Mouse (Mus musculus) layer of hippocampus, postnatal 36 days (tissue): ENCODE results near the gene Nup160. TPM values are rescaled to one million over a fixed set of nuclear protein-coding genes. Genes with fewer than 3 reads are reported as not detected.

Experiments used
- DNase-seq, 2 experiments: peaks; one replicate each; pipeline ENCODE4 v3.0.0; 2022
- total RNA-seq, 2 experiments: library from RNA; stranded (reverse); gene quantifications; 2 replicates each; pipeline ENCODE4 v1.2.3; 2021

Gene Nup160
- 10 to 100 TPM; 17.7 to 18.1 TPM for total RNA-seq

DNA sequence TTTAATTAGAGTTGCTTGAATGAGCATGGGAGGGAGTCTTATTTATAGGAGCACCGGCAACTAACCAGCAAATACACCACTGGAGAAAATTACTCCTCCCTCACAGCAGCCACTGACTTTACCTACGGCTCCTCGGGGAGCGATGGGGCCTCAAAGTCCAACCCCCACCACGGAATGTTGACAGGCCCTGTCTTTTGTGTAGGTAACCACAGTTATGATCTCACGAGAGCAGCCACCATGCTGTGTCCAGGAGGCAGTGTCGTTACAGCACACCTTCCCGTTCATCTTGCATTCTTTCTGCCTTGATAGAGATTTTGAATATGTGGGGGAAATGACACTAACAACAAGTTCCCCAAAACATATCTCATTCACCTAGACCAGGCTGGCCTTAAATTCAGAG lies at the start of gene Nup160:
TSS of gene Nup160 (plus strand) at position 209 of the 400 bp plus-strand sequence.
- no peak for DNase-seq

DNA sequence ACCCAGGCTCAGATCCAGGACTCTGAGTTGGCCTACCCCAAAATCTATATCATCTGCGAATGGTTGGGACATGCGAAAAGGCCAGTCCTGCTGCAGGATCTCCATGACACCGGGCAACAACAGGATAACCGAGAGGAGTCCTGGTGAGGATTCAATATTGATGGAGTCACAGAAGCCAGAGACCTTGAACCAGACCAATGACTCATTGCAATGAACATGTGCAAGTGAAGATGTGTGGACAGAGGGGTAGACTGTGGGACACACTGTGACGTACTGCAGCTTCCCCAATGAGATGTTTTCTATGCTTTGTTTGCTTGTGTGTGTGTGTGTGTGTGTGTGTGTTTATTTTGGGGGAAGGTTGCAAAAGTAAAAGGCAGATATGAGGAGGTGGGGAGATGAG lies 48.8 kb upstream of the Nup160 start:
- DNase-seq = no peak

DNA sequence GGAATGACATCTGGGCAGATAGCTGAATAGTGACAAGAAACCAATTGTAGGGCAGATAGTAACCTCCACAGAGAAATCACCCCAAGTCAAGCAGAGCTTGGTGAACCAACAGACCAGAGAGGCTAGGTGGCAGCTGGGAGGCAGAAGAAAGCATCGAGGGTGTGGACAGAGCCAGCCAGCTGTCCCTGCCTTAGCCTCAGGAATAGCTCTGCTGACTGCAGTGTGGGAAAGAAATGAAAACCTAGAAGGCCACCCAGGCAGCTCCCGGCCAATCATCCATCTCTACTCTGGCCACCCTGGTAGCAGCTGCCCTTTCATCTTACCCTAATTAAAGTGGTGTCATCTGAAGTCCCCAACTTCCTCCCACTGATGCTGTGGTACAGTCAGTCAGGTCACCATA lies 47.5 kb upstream of the Nup160 start:
- no peak for DNase-seq

DNA sequence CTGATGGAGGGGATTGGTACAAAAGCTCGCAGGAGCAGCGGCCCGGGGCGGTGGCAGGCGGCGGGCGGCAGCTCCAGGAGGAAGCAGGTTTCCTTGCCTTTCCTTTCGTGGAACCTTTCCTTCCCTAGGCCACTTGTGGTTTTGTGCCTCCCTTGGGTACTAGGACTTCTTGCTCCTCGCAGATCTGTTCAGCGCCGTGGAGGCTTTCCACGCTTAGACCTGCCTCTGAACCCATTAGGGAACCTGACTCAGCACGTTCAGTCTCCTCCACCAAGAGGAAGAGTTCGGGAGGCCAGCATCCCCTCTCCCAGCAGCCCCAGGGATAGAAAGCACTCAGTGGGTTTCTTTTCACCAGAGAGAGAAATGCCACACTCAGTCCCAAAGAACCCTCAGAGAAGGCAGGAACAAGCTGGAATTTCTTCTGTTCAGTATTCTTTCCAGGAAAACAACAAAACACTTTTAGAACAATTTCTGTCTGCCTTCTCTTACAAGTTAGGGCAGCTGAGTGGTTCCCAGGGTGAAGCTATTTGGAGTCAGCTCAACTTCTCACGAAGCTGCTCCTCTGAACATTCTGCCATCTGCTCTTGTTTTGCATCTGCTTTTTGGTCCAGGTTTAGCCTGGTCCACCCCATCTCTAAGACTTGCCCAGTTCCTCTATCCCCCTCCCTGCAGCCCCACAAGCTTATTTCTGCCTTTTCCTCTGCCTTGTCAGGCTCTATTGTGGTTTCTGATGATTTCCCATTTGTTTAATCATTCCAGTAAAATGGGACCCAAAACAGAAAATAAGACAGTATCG lies 44.9 kb upstream of the Nup160 start:
- no peak for DNase-seq

DNA sequence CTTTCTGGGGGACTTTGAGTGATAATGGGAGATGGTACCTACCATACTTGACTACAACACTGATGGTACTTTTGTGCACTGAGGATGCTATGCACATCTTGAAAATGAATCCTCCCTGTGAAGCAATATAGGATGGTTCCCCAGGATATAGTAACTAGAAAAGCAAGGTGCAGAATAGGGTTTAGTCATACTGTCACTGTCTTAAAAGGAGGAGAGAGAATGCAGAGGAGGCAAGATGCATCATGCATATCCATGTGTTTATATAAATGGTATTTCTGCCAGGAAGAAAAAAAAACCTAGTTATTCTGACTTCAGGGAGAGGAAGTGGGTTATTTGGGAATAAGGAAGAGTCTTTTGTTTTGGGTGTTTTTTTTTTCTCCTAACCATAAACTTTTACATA lies 42.3 kb upstream of the Nup160 start:
- no peak for DNase-seq

DNA sequence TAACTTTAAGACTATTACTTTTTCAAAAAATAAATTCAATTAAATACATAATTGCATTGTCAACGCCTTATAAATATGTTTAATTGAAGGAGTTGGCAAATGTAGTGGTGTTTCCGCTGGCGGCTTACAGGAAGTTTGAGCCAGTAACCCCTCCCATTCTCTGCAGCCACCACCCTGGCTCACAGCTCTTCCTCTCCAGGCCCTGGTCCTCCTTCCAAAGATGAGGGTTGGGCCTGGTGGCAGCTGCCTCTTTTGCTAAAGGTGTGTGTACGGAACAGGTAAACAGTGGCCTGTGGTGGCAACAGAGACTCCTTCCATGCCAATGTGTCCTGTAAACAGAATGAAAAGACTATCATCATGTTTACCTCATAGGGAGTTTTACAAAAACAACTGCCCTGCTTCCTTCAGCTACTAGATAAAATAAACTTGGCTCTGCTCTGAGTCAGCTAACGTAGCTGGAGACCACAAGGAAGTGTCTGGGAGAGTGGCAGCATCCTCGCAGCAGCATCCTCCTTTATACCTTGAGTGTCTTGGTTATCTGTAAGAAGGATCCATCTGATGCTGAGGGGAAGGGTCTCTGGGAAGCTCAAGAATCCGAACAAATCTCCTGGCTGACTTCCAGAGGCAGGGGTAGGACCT lies 41.8 kb upstream of the Nup160 start:
- no peak for DNase-seq

DNA sequence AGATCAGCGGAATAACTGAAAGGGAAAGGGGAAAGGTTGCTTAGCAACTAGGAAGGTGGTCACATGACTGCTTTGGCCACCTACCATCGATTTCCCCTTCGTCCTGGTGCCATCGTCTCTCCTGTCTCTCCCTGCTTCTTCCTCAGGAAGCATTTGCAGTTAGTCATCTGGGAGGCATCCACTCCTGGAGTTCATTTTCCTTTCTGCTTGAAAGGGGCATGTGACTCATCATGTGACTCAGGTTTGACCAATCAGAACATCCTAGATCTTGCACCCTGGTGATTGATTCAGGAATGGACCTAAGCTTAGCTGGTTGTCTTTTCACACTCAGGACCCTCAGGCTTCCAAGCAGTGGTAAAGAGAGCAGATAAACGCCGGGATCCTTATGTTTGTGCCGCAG lies 40.2 kb upstream of the Nup160 start:
- DNase-seq = no peak

DNA sequence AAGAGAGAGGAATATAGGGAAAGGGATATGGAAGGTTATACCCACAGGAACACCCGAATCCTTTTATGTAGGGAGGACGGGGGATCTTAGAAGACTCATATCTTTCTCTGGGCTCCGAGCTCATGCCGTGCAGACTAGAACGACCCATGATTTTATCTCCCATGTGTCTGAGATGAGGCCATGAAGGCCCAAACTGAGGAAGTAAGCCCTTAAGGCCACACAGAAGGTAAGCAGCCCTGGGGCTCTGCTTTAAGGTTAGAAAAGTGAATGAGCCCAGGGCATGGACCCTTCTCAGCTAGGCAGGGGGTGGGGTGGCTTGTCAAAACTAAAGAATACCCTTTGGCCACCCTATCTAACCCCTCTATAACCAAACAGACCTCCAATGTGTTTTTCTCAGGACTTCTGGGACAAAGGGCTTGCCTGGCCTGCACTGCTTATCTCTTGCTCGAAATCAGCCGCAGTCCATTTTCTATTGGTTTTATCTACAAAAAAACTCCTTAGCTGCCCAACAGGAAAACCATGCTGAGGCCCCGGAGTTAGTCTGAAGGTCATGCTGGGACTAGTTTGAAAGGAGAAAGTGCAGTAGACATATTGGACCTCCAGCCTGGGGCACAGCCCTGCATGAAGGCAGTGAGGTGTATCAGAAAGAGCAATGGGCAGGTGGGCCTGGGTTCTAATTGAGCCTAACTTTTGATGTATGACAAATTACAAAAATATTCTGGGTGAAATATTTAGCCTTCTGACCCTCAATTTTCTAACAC lies 37.8 kb upstream of the Nup160 start:
- no peak for DNase-seq

DNA sequence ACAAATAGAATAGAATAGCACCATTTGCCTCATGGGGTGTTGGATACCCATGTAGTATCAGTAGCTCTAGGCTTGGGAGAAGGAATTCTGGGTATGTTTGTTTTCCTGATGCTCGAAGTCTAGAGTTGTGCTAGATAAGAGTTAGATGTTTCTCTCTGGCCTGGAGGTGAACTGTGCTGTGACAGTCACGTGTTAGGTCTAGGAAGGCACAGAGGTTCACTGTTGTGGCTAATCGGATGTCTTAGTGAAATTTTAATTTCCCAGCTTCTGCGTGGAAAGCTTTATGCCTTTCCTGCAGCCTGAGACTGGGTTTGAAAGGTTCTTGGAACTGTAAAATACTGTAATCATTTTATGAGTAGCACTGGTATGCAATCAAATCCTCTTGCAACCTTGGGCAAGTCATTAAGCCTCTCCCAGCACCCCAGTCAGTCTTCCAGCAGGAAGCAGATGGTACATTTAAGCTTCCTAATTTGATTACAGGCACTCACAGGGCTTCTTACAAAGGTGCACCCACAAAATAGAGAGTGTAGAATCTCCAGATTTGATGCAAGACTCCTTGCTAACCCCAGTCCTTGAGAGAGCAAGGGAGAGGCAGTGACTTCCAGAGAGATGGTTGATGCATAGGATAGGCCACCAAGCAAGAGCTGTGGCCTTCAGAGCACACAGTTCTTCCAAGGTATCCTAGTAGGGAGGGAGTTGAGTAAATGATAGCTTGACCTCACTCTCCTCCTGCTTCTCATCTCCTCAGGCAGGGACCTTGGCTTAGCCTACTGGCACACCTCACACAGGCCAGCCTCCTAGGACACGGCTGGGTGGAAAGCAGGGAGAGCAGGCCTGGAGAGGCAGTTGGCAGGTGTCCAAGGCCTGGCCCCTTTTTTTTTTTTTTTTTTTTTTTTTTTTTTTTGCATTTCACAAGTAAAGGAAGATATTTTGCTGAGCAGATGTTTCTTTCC lies 37.0 kb upstream of the Nup160 start:
- no peak for DNase-seq

DNA sequence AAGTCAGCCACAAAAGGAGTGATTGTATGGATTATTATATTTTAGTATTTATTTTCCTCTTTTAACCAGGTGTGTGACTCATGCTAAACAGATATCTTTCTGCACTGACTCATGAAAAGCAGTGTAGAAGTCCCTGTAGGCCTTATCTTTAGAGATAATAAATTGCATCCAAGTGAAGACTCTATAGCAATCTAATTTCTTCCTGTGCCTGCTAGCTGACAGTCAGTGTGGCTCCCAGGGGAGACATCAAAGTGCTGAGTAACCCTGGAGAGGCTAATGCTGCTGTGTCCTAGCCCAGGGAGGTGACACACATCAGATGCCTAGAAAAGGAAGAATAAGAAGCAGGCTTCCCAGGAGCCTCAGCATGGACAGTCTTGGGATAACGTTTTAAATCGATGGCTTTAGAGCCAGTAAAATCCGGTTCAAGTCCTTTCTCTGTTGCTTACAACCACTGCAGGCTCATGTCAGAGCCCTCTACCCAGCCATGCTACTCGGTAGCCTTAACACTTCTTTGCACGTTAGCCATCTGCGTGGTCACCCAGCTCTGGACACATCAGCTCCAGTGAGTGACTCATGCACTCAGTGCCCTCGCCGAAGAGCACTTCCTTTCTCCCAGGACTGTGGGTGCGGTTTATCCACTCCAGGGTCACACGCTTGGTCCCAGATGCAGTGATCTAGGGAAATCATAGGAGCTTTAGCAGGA lies 35.9 kb upstream of the Nup160 start:
- DNase-seq = no peak

DNA sequence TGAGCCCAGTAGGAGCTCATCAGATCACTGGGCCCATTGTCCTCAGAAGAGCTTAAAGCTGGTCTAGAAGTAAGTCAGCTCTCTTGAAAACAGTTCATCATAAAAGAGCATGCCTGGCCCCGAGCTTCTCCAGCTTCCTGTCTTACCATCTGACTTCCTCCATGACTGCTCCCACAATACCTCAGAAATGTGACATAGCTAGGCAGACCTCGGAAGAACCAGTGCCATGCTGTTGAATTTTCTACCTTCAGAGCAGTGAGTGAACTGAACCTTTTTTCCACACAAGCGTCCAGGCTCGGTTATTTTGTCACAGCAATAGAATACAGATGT lies 35.3 kb upstream of the Nup160 start:
- DNase-seq = no peak

DNA sequence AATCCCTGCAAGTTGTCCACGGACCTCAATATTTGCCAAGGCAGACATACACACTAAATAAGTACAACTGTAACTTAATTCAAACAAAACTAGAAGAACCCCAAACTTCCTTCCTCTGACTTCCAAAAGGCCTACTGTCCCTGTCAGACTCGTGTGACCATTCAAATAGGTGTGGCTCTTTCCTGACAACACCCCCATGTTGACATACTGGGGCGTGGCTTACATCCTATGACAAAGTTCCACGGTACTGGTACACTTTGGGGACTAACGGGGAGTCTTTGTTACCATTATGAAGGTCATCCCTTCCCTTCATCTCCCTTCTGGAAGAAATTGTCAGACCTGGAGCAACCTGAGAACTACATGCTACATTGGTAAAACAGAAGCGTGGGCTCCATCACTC lies 29.9 kb upstream of the Nup160 start:
- DNase-seq = no peak

DNA sequence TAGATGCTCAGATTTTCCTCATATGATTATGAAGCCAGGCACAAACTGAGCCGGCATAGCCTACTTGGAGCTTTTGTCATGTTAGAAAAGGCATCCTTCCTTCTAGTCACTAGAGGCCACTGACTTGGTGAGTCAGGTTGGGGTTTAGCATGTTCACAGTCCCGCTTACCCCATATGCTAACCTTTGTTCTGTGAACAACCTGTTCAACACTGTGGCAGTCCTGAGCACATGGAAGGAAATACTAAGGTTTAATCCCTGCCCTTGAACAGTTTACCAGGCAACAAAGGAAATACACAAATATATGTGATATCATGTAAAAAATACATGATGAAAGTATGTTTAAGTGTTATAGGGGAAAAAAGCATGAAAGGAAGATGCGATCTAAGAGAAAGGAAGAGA lies 27.6 kb upstream of the Nup160 start:
- DNase-seq = no peak

DNA sequence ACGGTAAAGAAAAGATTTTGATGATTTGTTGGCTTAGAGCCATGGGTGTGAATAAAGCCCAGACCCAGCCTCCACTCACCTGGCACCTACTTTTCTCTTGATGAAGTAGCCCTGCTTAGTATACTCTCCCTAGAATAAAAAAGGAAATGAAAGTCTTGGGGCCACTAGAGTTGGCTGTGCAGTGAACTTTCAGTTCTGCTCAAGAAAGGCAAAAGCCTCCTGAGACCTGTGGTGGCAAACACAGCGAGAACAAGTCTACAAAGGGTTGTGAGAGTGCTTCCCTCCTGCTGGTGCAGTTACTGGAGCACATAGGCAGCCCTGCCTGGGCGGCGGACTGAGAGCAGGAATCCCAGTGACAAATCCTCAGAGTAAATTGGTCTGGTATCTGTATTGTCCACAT lies 27.1 kb upstream of the Nup160 start:
- DNase-seq = no peak

DNA sequence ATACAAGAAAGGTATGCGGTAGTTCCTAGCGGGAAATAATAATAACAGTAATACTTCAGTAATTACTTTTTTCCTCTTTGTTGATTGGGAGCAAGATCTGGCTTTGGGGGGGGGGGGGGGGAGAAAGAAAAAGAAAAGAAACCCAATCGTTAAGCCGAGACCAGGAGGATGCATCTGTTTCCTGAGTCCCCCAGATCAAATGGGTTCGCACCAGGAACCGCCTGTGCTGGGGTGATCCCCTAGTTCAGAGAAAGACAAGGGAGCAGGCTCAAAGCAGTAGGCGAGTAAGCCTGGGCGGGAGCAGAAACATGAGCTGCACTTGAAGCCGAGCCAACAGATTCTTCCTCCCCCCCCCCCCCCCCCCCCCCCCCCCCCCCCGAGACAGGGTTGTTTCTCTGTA lies 24.9 kb upstream of the Nup160 start:
- DNase-seq = no peak

DNA sequence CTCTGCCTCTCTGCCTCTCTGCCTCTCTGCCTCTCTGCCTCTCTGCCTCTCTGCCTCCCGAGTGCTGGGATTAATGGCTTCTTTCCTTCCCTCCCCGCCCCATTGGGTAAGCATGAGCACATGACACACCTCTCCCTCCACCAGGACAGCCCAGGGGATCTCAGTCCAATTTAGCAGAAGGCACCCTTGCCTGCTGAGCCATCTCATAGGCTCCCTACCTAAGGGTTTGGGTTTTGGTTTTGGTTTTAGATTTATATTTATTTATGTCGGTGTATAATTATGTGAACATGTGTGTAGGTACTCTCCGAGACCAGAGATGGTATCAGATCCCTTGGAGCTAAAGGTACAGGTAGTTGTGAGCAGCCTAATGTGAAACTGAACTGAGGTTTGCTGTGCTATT lies 24.0 kb upstream of the Nup160 start:
- no peak for DNase-seq

DNA sequence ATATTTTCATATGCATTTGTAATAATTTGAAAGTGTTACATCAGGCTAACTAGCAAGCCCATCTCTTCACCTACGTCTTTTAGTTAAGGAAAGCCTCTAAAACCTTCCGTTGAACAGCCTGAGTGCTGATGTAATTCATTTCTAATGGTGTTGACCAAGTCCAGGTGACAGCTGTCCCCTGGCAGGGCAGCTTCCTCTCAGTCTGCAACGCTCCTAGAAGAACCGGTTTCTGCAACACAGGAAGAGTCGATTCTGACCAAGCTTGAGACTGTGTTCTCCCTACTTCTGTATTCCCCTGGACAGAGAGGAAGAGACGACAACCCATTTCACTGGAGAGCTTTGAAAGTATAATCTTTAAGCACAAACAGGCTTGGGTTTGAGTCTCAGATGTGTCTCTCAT lies 21.6 kb upstream of the Nup160 start:
- no peak for DNase-seq

DNA sequence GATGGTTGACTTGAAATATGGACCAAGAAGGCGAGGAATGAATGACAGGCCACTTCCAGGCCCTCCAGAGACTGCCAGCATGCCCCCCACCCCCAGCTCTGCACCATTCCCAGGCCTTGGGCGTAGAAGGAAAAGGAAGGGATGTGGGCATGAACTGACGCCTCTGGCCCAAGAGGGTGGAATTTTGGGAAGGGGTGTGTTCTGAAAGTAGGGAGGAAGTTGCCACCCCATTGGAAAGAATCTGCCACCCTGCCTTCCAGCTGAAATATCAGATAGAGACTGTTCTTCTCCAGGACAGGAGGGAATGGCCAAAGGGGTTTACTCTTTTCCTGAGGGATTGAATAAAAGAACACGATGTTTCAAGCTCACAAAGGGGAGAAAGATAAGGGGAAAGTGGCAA lies 18.4 kb upstream of the Nup160 start:
- no peak for DNase-seq

DNA sequence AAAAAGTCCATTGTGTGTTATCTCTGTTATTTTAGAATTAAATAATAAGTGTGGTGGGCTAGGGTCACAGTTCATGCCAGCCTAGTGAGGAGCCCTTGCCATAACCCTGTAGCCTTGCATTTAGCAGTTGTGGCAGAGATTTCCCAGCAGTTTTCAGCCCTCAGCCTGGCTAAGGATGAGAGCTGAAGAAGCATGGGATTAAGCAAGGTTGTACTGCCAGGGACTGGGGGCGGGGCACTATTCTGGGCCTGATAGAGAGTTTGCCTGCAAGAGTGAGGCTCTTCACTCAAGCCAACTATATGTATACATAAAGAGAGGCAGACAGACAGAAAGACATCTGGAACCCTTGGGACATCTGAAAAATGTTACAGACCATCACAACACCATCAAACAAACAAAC lies 18.0 kb upstream of the Nup160 start:
- no peak for DNase-seq

DNA sequence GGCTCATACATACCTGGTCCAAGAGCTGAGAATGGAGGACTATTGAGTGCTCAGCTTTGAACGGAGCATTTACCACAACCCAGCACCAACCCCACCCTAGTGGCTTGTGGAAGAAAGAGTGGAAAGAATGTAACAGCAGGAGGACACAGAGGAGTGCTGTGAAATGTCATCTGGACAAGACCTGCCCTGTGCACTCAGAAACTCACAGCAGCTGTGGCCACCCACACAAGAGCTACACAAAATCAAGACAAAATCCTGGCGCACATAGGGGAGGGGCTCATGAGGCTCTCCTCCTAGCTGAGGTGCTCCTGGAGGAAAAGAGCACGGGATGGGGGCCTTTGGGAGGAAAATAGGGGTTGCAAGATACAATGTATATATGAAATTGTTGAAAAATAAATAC lies 17.4 kb upstream of the Nup160 start:
- DNase-seq = no peak

DNA sequence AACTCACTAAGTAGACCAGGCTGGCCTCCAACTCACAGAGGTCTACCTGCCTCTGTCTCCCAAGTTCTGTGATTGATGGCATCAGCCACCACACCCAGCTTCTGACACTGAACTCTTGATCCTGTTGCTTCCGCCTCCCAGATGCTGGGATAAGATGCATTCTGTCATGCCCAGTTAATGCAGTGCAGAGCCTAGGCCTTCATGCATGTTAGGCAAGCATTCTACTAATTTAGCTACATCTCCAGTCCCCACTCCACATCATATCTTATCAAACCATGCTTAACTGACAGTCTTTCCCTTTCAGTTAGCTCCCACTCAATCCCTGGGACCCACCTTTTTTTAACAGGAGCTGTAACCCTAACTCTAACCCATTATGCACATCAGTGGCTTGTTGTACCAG lies 16.1 kb upstream of the Nup160 start:
- no peak for DNase-seq

DNA sequence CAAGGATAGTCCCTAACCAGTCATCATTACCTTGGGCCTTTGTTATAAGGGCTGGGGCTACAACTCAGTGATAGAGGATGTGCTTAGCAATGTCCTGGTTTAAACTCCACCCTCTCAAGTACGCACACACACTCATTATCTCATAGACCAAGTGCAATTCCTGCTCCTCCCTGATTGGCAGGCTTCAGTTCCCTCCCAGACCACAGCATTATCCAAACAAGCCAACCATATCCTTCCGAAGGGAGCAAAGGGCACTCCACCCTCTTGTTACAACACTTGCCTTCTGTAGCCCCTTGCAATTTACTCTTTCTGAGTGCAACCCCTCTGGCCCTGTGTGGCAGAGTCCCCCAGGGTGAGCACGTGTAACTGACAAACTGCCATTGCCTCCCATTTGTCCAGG lies 15.6 kb upstream of the Nup160 start:
- DNase-seq = no peak
